Mouse (Mus musculus): ENCODE measurements around the gene Fgfr2.

DNA sequence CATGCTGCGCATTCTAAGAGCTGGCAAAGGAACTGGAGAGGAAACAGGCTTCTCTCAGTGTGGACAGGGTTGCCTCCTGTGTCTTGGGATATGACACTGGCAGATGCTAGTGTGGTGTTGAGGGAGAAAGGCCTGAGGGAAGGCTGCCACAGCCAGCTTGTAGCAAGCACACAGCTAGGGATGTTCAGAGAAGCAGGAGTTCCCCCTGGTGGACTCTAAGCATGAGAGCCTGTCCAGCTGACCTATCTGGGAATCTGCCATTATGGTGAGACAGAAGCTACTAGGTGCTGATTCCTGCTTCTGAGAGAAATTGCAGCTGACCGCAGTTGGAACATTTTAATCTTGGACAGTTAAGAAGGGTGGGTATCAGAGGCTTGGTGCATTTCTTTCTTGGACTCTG, 2368.4 kb downstream of the Fgfr2 start:
- TF ChIP-seq CTCF (IDR thresholded peaks at IDR 0.05; ENCODE audit: borderline replicate concordance, insufficient read depth, low read length) (peak; percentile 18; the same call in 1 of the 2 replicates), POLR2A (IDR thresholded peaks at IDR 0.05; ENCODE audit: low read depth, low read length) (no peak)
